Mouse (Mus musculus) thymus, postnatal 0 days (tissue): ENCODE data around the gene 4921507P07Rik. TPM values are rescaled to one million over a fixed set of nuclear protein-coding genes. Genes with fewer than 3 reads are reported as not detected.
"Not testable (repeated sequence)": the region's sequence is repeated elsewhere in the genome, so short reads cannot be mapped to it uniquely, and the experiment has no call there.

Experiments used
- DNase-seq: peaks from one replicate; pipeline ENCODE4 v3.0.0-alpha.2; 2015; ENCODE audit warnings: low spot score
- polyA plus RNA-seq: library from polyadenylated mRNA; unstranded; fragments of >200 nt; fragmentation: Nextera tagmentation; extraction: Ambion mirVana; gene quantifications from 2 replicates; pipeline ENCODE4 v1.2.1, GENCODE M21; 2015

The 4921507P07Rik gene
- polyA plus RNA-seq, result 0.20 and 0.39 TPM in 2 replicates

- DNase-seq, result peak; percentile 95
These were observed at the start of gene 4921507P07Rik for GRCm38 (mm10) chr6:50596301-50597211. Gene 4921507P07Rik, minus strand, starts transcription at chr6:50596632.

- no peak for DNase-seq
These were observed 48.3 kb upstream of the 4921507P07Rik start for GRCm38 (mm10) chr6:50644701-50645100.

- DNase-seq, result no peak
These were observed 45.5 kb upstream of the 4921507P07Rik start for GRCm38 (mm10) chr6:50641898-50642297.

GRCm38 (mm10) chr6:50640377-50640776 lies 43.9 kb upstream of the 4921507P07Rik start:
- no peak for DNase-seq

- no peak for DNase-seq
These were observed 43.2 kb upstream of the 4921507P07Rik start for GRCm38 (mm10) chr6:50639656-50640055.

- DNase-seq, result not testable (repeated sequence)
These were observed 29.7 kb upstream of the 4921507P07Rik start for GRCm38 (mm10) chr6:50626170-50626569.

GRCm38 (mm10) chr6:50618273-50618672 lies 21.8 kb upstream of the 4921507P07Rik start:
- DNase-seq, result not testable (repeated sequence)

GRCm38 (mm10) chr6:50601620-50602019 lies 5.2 kb upstream of the 4921507P07Rik start:
- DNase-seq, result peak; percentile 79

- no peak for DNase-seq
These were observed 2.1 kb upstream of the 4921507P07Rik start for GRCm38 (mm10) chr6:50598560-50598959.

- DNase-seq, result no peak
These were observed 2.1 kb downstream of the 4921507P07Rik start for GRCm38 (mm10) chr6:50594372-50594771.

- DNase-seq, result no peak
These were observed 3.0 kb downstream of the 4921507P07Rik start for GRCm38 (mm10) chr6:50593334-50593845.

GRCm38 (mm10) chr6:50590234-50590633 lies 6.2 kb downstream of the 4921507P07Rik start:
- no peak for DNase-seq

GRCm38 (mm10) chr6:50588251-50588650 lies 8.2 kb downstream of the 4921507P07Rik start:
- peak; percentile 77 for DNase-seq

- DNase-seq, result no peak
These were observed 9.0 kb downstream of the 4921507P07Rik start for GRCm38 (mm10) chr6:50587412-50587811.

GRCm38 (mm10) chr6:50586316-50586715 lies 10.1 kb downstream of the 4921507P07Rik start:
- DNase-seq, result no peak

- DNase-seq, result no peak
These were observed 10.7 kb downstream of the 4921507P07Rik start for GRCm38 (mm10) chr6:50585733-50586132.

- peak; percentile 23 for DNase-seq
These were observed 24.8 kb downstream of the 4921507P07Rik start for GRCm38 (mm10) chr6:50571661-50572060.

- no peak for DNase-seq
These were observed 29.5 kb downstream of the 4921507P07Rik start for GRCm38 (mm10) chr6:50566997-50567255.

- peak; percentile 99 for DNase-seq
These were observed 30.1 kb downstream of the 4921507P07Rik start, which contains the start of gene Cycs for GRCm38 (mm10) chr6:50566141-50566996. Gene Cycs, minus strand, starts transcription at chr6:50566538.

GRCm38 (mm10) chr6:50563651-50564050 lies 32.8 kb downstream of the 4921507P07Rik start:
- DNase-seq, result no peak

GRCm38 (mm10) chr6:50562421-50562820 lies 34.0 kb downstream of the 4921507P07Rik start:
- DNase-seq, result no peak

GRCm38 (mm10) chr6:50560776-50561175 lies 35.7 kb downstream of the 4921507P07Rik start:
- no peak for DNase-seq
